Mouse (Mus musculus) lung, postnatal 0 days (tissue): ENCODE results near the gene Atp2c2. TPM values are rescaled to one million over a fixed set of nuclear protein-coding genes. Genes with fewer than 3 reads are reported as not detected.

ENCODE experiments used
- ATAC-seq: fragments of 200-750 bp; cut with Nextera tagmentation; 2 replicates; pipeline ENCODE4 v1.8.0; 2017; ENCODE audit warnings: moderate library complexity
- DNase-seq: peaks from one replicate; pipeline ENCODE4 v3.0.0-alpha.2; 2016; ENCODE audit warnings: low spot score
- H3K27ac ChIP-seq: fragments of 300-500 bp; sonication (generic); 2 replicates; pipeline ENCODE4 v1.5.1; 2014; ENCODE audit warnings: antibody characterized with exemption, mild to moderate bottlenecking, low read length, mixed read lengths
- H3K27me3 ChIP-seq: fragments of 300-500 bp; sonication (generic); replicated peaks from 2 replicates; pipeline ENCODE4 v1.6.1; 2014; ENCODE audit warnings: low read length, mixed read lengths; ENCODE audit not compliant: insufficient read depth
- H3K36me3 ChIP-seq: fragments of 300-500 bp; sonication (generic); 2 replicates; pipeline ENCODE4 v1.6.1; 2014; ENCODE audit warnings: low read length, mixed read lengths; ENCODE audit not compliant: insufficient read depth
- H3K4me1 ChIP-seq: fragments of 300-500 bp; sonication (generic); 2 replicates; pipeline ENCODE4 v1.6.1; 2014; ENCODE audit warnings: antibody characterized with exemption, low read depth, low read length, mixed read lengths; ENCODE audit not compliant: insufficient read depth
- H3K4me2 ChIP-seq: fragments of 300-500 bp; sonication (generic); replicated peaks from 2 replicates; pipeline ENCODE4 v1.6.1; 2014; ENCODE audit warnings: low read depth, mild to moderate bottlenecking, low read length, moderate library complexity, mixed read lengths
- H3K4me3 ChIP-seq: fragments of 300-500 bp; sonication (generic); 2 replicates; pipeline ENCODE4 v1.5.1; 2014; ENCODE audit warnings: low read depth, low read length
- H3K9ac ChIP-seq: fragments of 300-500 bp; sonication (generic); replicated peaks from 2 replicates; pipeline ENCODE4 v1.6.1; 2014; ENCODE audit warnings: low read depth, mild to moderate bottlenecking
- H3K9me3 ChIP-seq: fragments of 300-500 bp; sonication (generic); 2 replicates; pipeline ENCODE4 v1.6.1; 2016; ENCODE audit warnings: low read length, mixed read lengths
- CTCF ChIP-seq: IDR thresholded peaks from 2 replicates; pipeline ENCODE4 v1.5.1; 2016; ENCODE audit warnings: antibody characterized with exemption, mild to moderate bottlenecking
- EP300 ChIP-seq: IDR thresholded peaks from 2 replicates; pipeline ENCODE4 v1.6.1; 2016; ENCODE audit warnings: antibody characterized with exemption, mild to moderate bottlenecking, control low read depth
- WGBS: fragments of 180-500 bp; shearing (Covaris S2); extraction: QIAGEN DNeasy Blood & Tissue Kit; methylation state at CpG from one replicate; pipeline ENCODE4 v1.1.7; 2014; 5-methylcytosine and 5-hydroxymethylcytosine counted together
- polyA plus RNA-seq: library from polyadenylated mRNA; unstranded; fragments of >200 nt; fragmentation: Nextera tagmentation; extraction: Ambion mirVana; gene quantifications from 2 replicates; pipeline ENCODE4 v1.2.1, GENCODE M21; 2015

Atp2c2 gene
- polyA plus RNA-seq, 1 experiment from 2014 or later, result 1.5 TPM

- no peak overlapping the region for H3K9ac ChIP-seq
- no peak overlapping the region for H3K27ac ChIP-seq
- no peaks in the 10 kb centered on the region for H3K36me3 ChIP-seq
- H3K4me3 ChIP-seq, result no peak overlapping the region
- TF ChIP-seq CTCF, result no peak
- TF ChIP-seq EP300, result no peak
- H3K27me3 ChIP-seq, result no peaks in the 10 kb centered on the region
- H3K9me3 ChIP-seq, result no peaks in the 10 kb centered on the region
- no peak overlapping the region for H3K4me2 ChIP-seq
- H3K4me1 ChIP-seq, result peaks cover 8% of the 10 kb centered on the region
- WGBS, result 59% methylated on average over 6 of the region's 6 CpGs
- ATAC-seq (no peak), DNase-seq (no peak)
These were observed 34.5 kb upstream of the Atp2c2 start for GRCm38 (mm10) chr8:119665270-119665669.

- peak within 1 kb of the TSS; percentile 29 for H3K9ac ChIP-seq
- peak within 1 kb of the TSS; percentile 26 for H3K4me3 ChIP-seq
- no peaks in the 10 kb centered on the region for H3K9me3 ChIP-seq
- ATAC-seq, result no peak
- no peaks in the 10 kb centered on the region for H3K27me3 ChIP-seq
- H3K4me2 ChIP-seq, result peak within 1 kb of the TSS; percentile 46
- 16% methylated on average over 12 of the region's 14 CpGs for WGBS
- peak; percentile 68 for DNase-seq
- TF ChIP-seq CTCF (no peak), EP300 (no peak)
- peak within 1 kb of the TSS; percentile 71 for H3K27ac ChIP-seq
- H3K36me3 ChIP-seq, result no peaks in the 10 kb centered on the region
- H3K4me1 ChIP-seq, result peaks cover 13% of the 10 kb centered on the region
These were observed 33.4 kb upstream of the Atp2c2 start, which contains the start of gene Wfdc1 for GRCm38 (mm10) chr8:119666219-119666951. Wfdc1 (plus strand) TSS chr8:119666365.

- ATAC-seq (no peak), DNase-seq (peak; percentile 35)
- WGBS, result 59% methylated on average over 8 of the region's 9 CpGs
- peaks cover 13% of the 10 kb centered on the region for H3K4me1 ChIP-seq
- H3K9me3 ChIP-seq, result no peaks in the 10 kb centered on the region
- 0 out of 2 replicates have a peak overlapping the region, but pooled peaks have one; percentile 46 for H3K4me2 ChIP-seq
- no peak overlapping the region for H3K9ac ChIP-seq
- TF ChIP-seq EP300, result peak; percentile 40; the same call in 1 of the 2 replicates
- no peak for TF ChIP-seq CTCF
- H3K4me3 ChIP-seq, result no peak overlapping the region
- H3K36me3 ChIP-seq, result no peaks in the 10 kb centered on the region
- peak overlapping the region; percentile 95; the same call in 1 of the 2 replicates for H3K27ac ChIP-seq
- no peaks in the 10 kb centered on the region for H3K27me3 ChIP-seq
These were observed 31.4 kb upstream of the Atp2c2 start for GRCm38 (mm10) chr8:119668447-119668846.

GRCm38 (mm10) chr8:119669284-119669683 is 30.5 kb upstream of the Atp2c2 start:
- peak; percentile 66 for DNase-seq
- Histone ChIP-seq H3K27ac (peak overlapping the region; percentile 95), H3K4me3 (no peak overlapping the region), H3K27me3 (no peaks in the 10 kb centered on the region), H3K9me3 (no peaks in the 10 kb centered on the region), H3K36me3 (no peaks in the 10 kb centered on the region), H3K9ac (no peak overlapping the region), H3K4me2 (no peak overlapping the region), H3K4me1 (peaks cover 13% of the 10 kb centered on the region)
- WGBS, result 27% methylated on average over 12 of the region's 12 CpGs
- TF ChIP-seq EP300, result no peak
- TF ChIP-seq CTCF, result peak; percentile 81
- peak; percentile 8 for ATAC-seq

GRCm38 (mm10) chr8:119670419-119671091 is 29.3 kb upstream of the Atp2c2 start:
- Histone ChIP-seq H3K9ac (no peak overlapping the region), H3K4me1 (peaks cover 13% of the 10 kb centered on the region), H3K27me3 (no peaks in the 10 kb centered on the region), H3K27ac (peak overlapping the region; percentile 95), H3K9me3 (no peaks in the 10 kb centered on the region), H3K4me2 (peak overlapping the region; percentile 37), H3K36me3 (no peaks in the 10 kb centered on the region), H3K4me3 (peak overlapping the region; percentile 10; the same call in 1 of the 2 replicates)
- DNase-seq (peak; percentile 95), ATAC-seq (peak; percentile 85)
- 4% methylated on average over 16 of the region's 16 CpGs for WGBS
- TF ChIP-seq EP300 (peak; percentile 99), CTCF (no peak)

- Histone ChIP-seq H3K4me1 (peaks cover 9% of the 10 kb centered on the region), H3K4me2 (no peak overlapping the region), H3K4me3 (no peak overlapping the region), H3K27ac (no peak overlapping the region), H3K9ac (no peak overlapping the region), H3K36me3 (no peaks in the 10 kb centered on the region), H3K27me3 (no peaks in the 10 kb centered on the region), H3K9me3 (no peaks in the 10 kb centered on the region)
- peak; percentile 57 for TF ChIP-seq CTCF
- TF ChIP-seq EP300, result no peak
- no peak for DNase-seq
- ATAC-seq, result no peak
- 81% methylated on average over 10 of the region's 11 CpGs for WGBS
These were observed 25.7 kb upstream of the Atp2c2 start for GRCm38 (mm10) chr8:119673976-119674555.
